Mouse (Mus musculus) brain, embryonic 14.5 days (tissue): ENCODE results near the gene Usp29. TPM values are rescaled to one million over a fixed set of nuclear protein-coding genes. Genes with fewer than 3 reads are reported as not detected.
"Not testable (repeated sequence)": the region's sequence is repeated elsewhere in the genome, so short reads cannot be mapped to it uniquely, and the experiment has no call there.

ENCODE experiments used
- DNase-seq: peaks from one replicate; pipeline ENCODE4 v3.0.0-alpha.2; 2011; ENCODE audit warnings: low read depth
- CTCF ChIP-seq: fragments of 200-500 bp; IDR thresholded peaks from 2 replicates; pipeline ENCODE4 v1.5.1; 2012; ENCODE audit warnings: inconsistent platforms, mild to moderate bottlenecking, moderate library complexity, borderline replicate concordance; ENCODE audit not compliant: insufficient read depth, insufficient read length; ENCODE audit errors: extremely low read depth
- POLR2A ChIP-seq: fragments of 200-500 bp; IDR thresholded peaks from 2 replicates; pipeline ENCODE4 v1.6.1; 2012; ENCODE audit warnings: mild to moderate bottlenecking, inconsistent platforms, borderline replicate concordance; ENCODE audit not compliant: poor library complexity, insufficient read depth, insufficient read length, severe bottlenecking; ENCODE audit errors: extremely low read depth
- polyA plus RNA-seq: library from polyadenylated mRNA; depleted of rRNA; stranded (reverse); fragments of >200 nt; gene quantifications from 2 replicates; pipeline ENCODE4 v1.2.3, GENCODE M21; 2012

The Usp29 gene
- polyA plus RNA-seq, 1 experiment = 38.4 TPM

DNA sequence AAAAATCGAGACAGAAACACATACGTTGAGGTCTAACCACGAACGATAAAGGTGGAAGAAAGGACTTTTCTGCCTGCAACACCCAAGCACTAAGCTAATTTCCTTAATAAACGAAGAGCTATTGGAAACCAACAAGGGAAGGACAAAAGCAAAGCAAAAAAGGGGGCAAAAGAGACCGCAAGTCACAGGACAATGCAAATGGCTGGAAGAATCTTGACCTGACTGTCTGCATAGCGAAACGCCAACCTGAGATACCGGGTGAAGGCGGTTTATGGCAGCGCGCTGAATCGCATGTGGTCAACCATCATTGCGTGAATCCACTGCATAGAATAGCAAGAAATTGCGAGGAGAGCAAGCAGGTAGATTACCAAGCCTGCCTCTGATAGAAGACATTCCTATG lies 423 bp downstream of the Usp29 start:
- TF ChIP-seq POLR2A (no peak), CTCF (no peak)
- DNase-seq = peak; percentile 72

DNA sequence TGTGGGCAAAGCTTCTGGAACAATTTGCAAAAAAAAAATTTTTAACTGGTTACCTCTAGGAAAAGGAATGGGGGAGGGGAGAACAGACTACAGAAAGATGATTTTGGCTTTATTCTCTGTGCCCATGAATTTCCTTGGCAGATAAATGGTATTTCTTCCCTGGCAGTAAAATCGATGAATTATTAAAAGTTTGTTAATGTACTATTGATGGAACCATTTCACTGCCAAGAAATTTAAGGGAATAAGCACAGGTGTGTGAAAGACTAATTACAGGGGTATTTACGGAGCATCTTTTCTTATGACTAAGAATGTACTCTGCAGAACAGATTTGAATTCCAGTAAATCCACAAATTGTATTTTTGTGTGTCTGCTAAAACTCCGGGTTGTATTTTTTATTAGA lies 995 bp downstream of the Usp29 start:
- TF ChIP-seq POLR2A (no peak), CTCF (no peak)
- no peak for DNase-seq

DNA sequence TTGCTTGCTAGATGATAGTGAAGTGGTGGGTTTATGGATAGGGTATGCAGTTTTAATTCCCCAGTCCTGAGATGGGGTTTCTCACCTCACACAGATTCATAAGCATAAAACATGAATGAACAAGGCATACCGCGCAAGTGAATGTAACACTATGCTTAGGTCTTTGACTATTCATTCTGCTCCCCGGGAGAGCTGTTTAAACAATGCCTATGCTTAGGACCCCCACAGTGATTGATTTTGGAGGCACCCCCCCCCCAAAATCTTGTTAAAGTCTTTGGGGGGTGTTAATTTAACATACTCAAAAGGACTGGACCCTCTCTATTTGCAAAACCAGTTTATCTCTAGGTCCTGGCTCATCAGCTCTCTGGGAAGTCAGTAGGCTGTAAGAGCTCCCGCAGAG lies 1.6 kb downstream of the Usp29 start:
- TF ChIP-seq CTCF (no peak), POLR2A (no peak)
- DNase-seq = peak; percentile 37

DNA sequence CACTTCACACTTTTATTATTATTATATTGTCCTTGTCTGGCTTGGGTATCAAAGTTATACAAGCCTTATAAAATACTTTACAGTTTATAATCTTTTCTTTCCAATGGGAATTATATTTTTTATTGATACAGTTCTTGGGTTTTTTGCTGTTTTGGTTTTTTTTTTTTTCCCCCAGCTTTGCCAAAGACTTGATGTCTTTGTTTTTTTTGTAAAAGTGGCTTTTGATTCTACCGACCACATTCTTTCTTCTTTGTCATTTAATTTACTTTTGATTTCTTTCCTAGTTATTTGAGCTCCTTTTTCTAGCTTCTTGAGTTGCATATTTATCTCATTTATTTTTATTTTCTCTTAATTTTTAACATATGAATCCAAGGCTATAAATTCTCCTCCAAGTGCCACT lies 5.7 kb downstream of the Usp29 start:
- TF ChIP-seq POLR2A (no peak), CTCF (no peak)
- DNase-seq = no peak

DNA sequence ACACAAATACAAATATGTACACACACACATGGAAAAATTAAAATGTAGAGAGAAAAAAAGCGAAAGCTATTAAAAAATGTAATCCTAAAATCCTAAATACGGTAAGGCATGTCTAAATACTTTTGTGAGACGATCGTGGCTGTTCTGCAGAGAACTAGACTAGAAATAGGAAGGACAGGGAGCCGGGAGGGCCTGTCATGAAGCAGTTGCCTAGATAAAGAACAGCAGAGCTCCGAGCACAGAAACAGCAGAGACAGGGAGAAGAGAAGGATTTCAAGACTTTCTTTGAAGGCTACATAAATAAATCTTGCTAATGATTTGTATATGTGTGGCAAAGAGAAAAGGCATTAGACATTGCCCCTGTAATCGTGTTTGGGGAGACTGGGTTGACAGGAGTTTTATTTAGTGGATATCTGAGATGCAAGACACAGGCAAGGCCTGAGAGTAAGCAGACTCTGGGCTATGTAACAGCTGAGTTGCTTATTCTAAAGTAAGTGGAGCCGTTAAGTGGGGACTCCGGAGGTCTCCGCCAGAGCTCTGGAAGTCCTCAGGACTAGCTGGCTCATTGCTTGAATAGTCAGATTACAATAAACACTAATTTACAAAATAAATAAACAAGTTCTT lies 14.0 kb downstream of the Usp29 start:
- TF ChIP-seq POLR2A (no peak), CTCF (no peak)
- DNase-seq = no peak

DNA sequence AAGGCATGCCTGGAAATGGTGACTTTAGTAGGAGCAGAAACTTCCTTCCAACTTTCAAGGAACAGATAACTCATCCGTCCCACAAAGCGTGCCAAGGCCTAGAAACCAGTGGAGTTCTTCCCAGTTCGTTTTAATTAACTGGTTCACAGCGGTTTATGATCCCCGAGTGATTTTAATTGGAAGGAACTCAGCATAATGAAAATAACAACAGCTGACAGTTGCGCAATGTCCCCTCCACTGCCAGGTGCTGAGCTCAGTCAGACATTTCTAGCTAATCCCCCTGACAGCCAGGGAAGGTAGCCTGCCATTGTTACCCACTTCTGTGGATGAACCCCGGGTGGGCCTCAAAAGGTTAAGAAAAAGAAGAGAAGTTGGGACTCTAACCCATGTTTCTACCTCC lies 18.8 kb downstream of the Usp29 start:
- TF ChIP-seq CTCF = no peak
- TF ChIP-seq POLR2A = no peak
- DNase-seq = peak; percentile 66

DNA sequence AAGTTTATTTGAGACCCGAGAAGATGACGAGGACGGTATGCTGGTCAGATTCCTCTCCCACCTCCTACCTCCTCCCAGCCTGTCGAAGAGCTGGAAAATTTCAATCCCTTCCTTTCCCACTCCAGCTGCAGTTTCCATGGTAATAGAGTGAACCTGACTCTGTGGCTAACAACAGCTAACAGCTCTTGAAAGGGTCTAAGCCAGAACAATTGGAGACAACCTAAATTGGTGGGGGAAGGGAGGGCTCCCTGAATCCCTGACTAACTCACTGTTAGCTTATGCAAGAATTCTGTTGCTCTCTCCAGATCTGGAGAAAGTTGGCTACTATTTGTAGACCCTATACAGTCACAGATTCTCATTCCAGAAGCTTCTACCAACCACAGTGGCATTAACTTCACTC lies 23.1 kb downstream of the Usp29 start:
- peak; percentile 88 for DNase-seq
- TF ChIP-seq CTCF (no peak), POLR2A (no peak)

DNA sequence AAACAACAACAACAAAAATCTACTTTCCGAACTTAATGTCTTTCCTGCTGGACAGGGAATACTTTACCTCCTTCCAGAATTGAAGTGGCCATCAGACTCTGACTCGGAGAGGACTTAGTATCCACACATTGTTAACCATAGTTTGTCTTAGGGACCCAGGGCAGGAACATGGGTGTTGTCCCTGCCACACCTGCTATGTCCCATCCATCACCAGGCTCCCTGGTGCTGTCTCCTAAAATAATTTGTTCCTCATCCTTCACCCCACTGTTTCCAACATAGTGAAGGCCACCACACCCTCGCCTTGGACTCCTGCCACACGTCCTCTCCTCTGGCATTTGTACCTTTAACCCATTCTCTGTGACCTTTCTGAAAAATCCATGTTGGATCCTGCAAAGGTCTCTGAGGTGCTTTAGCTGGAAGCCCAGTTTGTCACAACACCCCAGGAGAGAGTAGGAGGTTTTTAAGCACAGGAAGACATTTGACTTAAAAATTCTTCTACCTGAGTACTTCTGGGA lies 26.5 kb downstream of the Usp29 start:
- no peak for DNase-seq
- TF ChIP-seq CTCF = no peak
- TF ChIP-seq POLR2A = no peak

DNA sequence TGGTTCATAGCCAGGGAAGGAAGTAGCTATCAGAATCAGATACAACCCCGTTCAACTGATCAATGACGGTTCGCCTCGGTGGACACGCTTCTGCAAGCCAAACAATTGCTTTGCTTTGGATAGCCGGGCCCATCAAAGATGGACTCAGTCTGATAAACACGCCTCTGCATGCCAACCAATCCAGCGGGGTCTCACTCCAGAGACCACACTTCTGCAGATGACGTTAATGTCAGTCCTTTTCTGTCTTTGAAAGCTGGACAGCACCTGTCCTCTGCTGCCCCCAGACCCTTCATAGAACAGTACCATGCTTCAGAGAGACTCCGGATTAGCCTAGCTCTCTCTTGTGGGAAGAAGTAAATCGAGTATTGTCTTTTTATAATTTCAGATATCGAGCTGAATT lies 29.3 kb downstream of the Usp29 start:
- DNase-seq = no peak
- TF ChIP-seq CTCF (no peak), POLR2A (no peak)

DNA sequence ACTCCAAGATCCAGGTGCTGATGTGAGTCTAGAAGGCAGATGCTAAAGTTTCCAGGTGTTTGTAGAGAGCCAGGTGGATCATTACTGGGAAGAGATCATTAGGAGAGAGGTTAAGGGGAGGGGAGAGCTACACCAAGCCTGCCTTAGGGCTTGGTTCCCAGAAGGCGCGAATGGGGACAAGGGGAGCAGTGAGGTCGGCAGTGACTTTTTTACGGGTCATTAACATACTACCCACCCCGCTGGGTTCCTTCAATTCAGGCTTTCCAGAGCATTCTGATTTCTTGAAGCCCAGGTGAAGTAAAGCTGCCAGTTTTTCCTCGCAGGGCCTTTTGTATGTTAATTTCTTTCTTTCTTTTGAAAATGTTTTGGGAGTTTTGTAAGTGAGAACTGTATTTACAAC lies 29.8 kb downstream of the Usp29 start:
- DNase-seq = no peak
- TF ChIP-seq POLR2A (no peak), CTCF (no peak)

DNA sequence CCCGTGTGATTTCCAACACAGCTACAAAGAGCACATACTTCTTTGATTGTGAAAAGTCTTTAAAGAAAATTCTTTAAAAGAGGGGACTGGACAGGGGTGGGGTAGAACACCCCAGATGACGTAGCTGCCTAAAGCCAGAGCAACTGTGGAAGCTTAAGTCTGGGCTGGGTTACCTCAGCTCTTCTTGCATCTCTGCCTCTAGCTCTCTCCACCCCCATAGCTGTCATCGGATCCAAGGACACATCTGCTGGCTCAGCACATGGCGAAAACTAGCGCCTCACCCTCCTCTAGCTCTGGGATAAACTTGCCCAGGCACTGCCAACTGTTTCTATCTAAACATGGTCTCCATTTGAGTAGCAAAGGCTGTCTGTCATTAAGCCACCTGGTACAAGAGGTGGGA lies 34.9 kb downstream of the Usp29 start:
- no peak for DNase-seq
- TF ChIP-seq POLR2A (no peak), CTCF (no peak)

DNA sequence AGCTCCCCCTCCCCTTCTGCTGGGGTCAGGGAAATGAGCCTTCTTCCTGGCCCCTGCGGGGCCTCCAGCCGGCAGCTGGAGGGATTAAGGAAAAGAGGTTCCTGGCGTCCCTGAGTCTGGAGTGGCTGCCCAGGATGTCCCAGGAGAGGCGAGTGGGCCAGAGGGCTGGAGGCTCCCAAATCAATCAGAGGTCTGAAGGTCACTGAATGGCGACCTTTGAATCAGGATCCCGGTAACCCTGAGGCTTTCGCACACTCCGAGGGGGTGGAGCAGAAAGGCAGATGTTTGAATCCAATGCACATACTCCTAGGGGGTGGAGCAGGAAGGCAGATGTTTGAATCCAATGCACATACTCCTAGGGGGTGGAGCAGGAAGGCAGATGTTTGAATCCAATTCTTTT lies 39.9 kb downstream of the Usp29 start:
- no peak for DNase-seq
- no peak for TF ChIP-seq CTCF
- no peak for TF ChIP-seq POLR2A

DNA sequence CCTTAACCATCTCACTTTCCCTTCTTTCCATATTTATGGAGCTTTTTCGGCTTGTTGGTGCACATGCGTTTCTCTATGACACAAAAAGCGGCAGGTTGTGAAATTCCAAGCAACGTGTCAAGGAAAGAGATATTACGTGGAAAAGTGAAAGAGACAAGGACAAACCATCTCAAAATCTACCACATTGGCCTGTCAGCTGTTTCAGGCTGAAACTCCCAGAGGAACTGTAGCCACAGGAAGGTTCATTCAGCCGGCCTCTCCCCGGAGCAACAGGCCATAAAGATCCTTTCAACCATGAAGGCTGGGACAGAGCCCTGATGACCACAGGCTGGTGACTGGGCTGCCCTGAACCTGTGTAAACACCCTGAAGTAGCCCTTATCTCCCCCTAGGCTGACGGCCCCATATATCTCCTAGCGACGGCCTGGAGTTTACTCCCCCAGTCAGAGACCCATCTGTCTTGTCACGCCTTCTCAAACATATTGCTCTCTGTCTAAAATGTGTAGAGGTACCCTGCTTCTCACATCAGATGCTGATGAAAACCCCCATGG lies 43.6 kb downstream of the Usp29 start:
- not testable (repeated sequence) for DNase-seq
